Mouse (Mus musculus) midbrain, embryonic 14.5 days (tissue): ENCODE results near the gene Gatd1. TPM values are rescaled to one million over a fixed set of nuclear protein-coding genes. Genes with fewer than 3 reads are reported as not detected.

Experiments used
- ATAC-seq: fragments of 200-750 bp; cut with Nextera tagmentation; 2 replicates; pipeline ENCODE4 v1.8.0; 2017; ENCODE audit warnings: moderate number of reproducible peaks, moderate library complexity; ENCODE audit not compliant: low FRiP score, low TSS enrichment
- DNase-seq: peaks from one replicate; pipeline ENCODE4 v3.0.0-alpha.2; 2015
- H3K27ac ChIP-seq: fragments of 300-500 bp; sonication (generic); replicated peaks from 2 replicates; pipeline ENCODE4 v1.5.1; 2014; ENCODE audit warnings: mild to moderate bottlenecking, low read depth, low read length, moderate library complexity
- H3K27me3 ChIP-seq: fragments of 300-500 bp; sonication (generic); 2 replicates; pipeline ENCODE4 v1.6.1; 2014; ENCODE audit warnings: low read length, control low read depth, mixed read lengths; ENCODE audit not compliant: control insufficient read depth, insufficient read depth
- H3K36me3 ChIP-seq: fragments of 300-500 bp; sonication (generic); 2 replicates; pipeline ENCODE4 v1.6.1; 2014; ENCODE audit warnings: low read length, control low read depth; ENCODE audit not compliant: control insufficient read depth, insufficient read depth
- H3K4me1 ChIP-seq: fragments of 300-500 bp; sonication (generic); 2 replicates; pipeline ENCODE4 v1.6.1; 2014; ENCODE audit warnings: mild to moderate bottlenecking, antibody characterized with exemption, low read length, control low read depth; ENCODE audit not compliant: control insufficient read depth, insufficient read depth
- H3K4me2 ChIP-seq: fragments of 300-500 bp; sonication (generic); 2 replicates; pipeline ENCODE4 v1.6.1; 2014; ENCODE audit warnings: mild to moderate bottlenecking, low read length, moderate library complexity
- H3K4me3 ChIP-seq: fragments of 300-500 bp; sonication (generic); replicated peaks from 2 replicates; pipeline ENCODE4 v1.5.1; 2014; ENCODE audit warnings: low read depth, low read length
- H3K9ac ChIP-seq: fragments of 300-500 bp; sonication (generic); replicated peaks from 2 replicates; pipeline ENCODE4 v1.6.1; 2014; ENCODE audit warnings: mild to moderate bottlenecking, low read length, moderate library complexity
- H3K9me3 ChIP-seq: fragments of 300-500 bp; sonication (generic); 2 replicates; pipeline ENCODE4 v1.6.1; 2016; ENCODE audit warnings: low read length, control low read depth, mixed read lengths; ENCODE audit not compliant: control insufficient read depth
- WGBS: fragments of 180-500 bp; shearing (Covaris S2); extraction: QIAGEN DNeasy Blood & Tissue Kit; methylation state at CpG from one replicate; pipeline ENCODE4 v1.1.7; 2014; 5-methylcytosine and 5-hydroxymethylcytosine counted together
- polyA plus RNA-seq: library from polyadenylated mRNA; unstranded; fragments of >200 nt; fragmentation: Nextera tagmentation; extraction: Ambion mirVana; gene quantifications from 2 replicates; pipeline ENCODE4 v1.2.1, GENCODE M21; 2014

Gatd1 gene
- polyA plus RNA-seq, 1 experiment from 2014 or later = 49.3 TPM

DNA sequence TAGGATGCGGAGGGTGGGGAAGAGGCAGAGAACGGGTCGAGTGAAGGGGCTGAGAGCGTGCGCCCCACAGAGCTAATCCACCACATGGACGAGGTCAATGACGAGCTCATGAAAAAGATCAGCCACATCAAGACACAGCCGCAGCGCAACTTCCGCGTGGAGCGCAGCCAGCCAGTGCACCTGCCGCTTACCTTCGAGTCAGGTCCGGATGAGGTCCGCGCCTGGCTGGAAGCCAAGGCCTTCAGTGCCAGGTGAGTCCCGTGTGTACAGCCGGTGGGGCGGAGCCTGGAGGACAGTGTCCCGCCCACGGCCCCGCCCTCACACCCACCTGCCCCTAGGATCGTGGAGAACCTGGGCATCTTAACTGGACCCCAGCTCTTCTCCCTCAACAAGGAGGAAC, 52.4 kb downstream of the Gatd1 start:
- no peak overlapping the region for H3K9ac ChIP-seq
- WGBS = 14% methylated on average over 24 of the region's 24 CpGs
- no peak overlapping the region for H3K4me2 ChIP-seq
- H3K27me3 ChIP-seq = no peaks in the 10 kb centered on the region; the same call in 1 of the 2 replicates
- no peaks in the 10 kb centered on the region for H3K9me3 ChIP-seq
- ATAC-seq (no peak), DNase-seq (peak; percentile 9)
- H3K27ac ChIP-seq = no peak overlapping the region
- no peaks in the 10 kb centered on the region for H3K4me1 ChIP-seq
- H3K36me3 ChIP-seq = no peaks in the 10 kb centered on the region
- no peak overlapping the region for H3K4me3 ChIP-seq

Other genes with a start within 250 kb of the Gatd1 start
- gene Rnh1, start 241.3 kb downstream of the Gatd1 start, polyA plus RNA-seq = 39.3 and 39.7 TPM in 2 replicates
- 125 and 176 TPM in 2 replicates for gene Hras, start 220.1 kb downstream of the Gatd1 start, polyA plus RNA-seq
- gene Lrrc56, start 220.0 kb downstream of the Gatd1 start, polyA plus RNA-seq = 9.0 and 9.8 TPM in 2 replicates
- 0.88 and 1.1 TPM in 2 replicates for gene Lmntd2, start 200.1 kb downstream of the Gatd1 start, polyA plus RNA-seq
- gene Rassf7, start 198.3 kb downstream of the Gatd1 start, polyA plus RNA-seq = 25.9 and 27.2 TPM in 2 replicates
- 60.1 and 77.5 TPM in 2 replicates for gene Phrf1, start 185.4 kb downstream of the Gatd1 start, polyA plus RNA-seq
- gene Irf7, start 147.7 kb downstream of the Gatd1 start, polyA plus RNA-seq = 1.1 and 9.2 TPM in 2 replicates
- gene Cdhr5, start 137.3 kb downstream of the Gatd1 start, polyA plus RNA-seq = not detected in 2 replicates
- gene Sct, start 135.0 kb downstream of the Gatd1 start, polyA plus RNA-seq = 0.49 and 1.3 TPM in 2 replicates
- 0.53 and 0.54 TPM in 2 replicates for gene Drd4, start 122.1 kb downstream of the Gatd1 start, polyA plus RNA-seq
- 180 and 207 TPM in 2 replicates for gene Deaf1, start 86.4 kb downstream of the Gatd1 start, polyA plus RNA-seq
- 38.6 and 48.9 TPM in 2 replicates for gene Tmem80, start 86.4 kb downstream of the Gatd1 start, polyA plus RNA-seq
- gene Eps8l2, start 75.3 kb downstream of the Gatd1 start, polyA plus RNA-seq = 0.19 and 0.50 TPM in 2 replicates
- 312 and 318 TPM in 2 replicates for gene Taldo1, start 21.9 kb downstream of the Gatd1 start, polyA plus RNA-seq
- gene Cend1, start 15.4 kb upstream of the Gatd1 start, polyA plus RNA-seq = 25.7 and 79.2 TPM in 2 replicates
- 82.9 and 84.3 TPM in 2 replicates for gene Slc25a22, start 23.8 kb upstream of the Gatd1 start, polyA plus RNA-seq
- gene Pidd1, start 29.9 kb upstream of the Gatd1 start, polyA plus RNA-seq = 2.3 and 3.6 TPM in 2 replicates
- gene Rplp2, start 33.2 kb upstream of the Gatd1 start, polyA plus RNA-seq = 772 and 804 TPM in 2 replicates
- gene Pnpla2, start 41.1 kb upstream of the Gatd1 start, polyA plus RNA-seq = 15.8 and 15.9 TPM in 2 replicates
- gene Cracr2b, start 47.0 kb upstream of the Gatd1 start, polyA plus RNA-seq = 3.8 and 4.6 TPM in 2 replicates
- gene Cd151, start 53.3 kb upstream of the Gatd1 start, polyA plus RNA-seq = 43.8 and 44.1 TPM in 2 replicates
- gene Polr2l, start 61.0 kb upstream of the Gatd1 start, polyA plus RNA-seq = 75.1 and 93.3 TPM in 2 replicates
- 35.2 and 36.4 TPM in 2 replicates for gene Tspan4, start 61.1 kb upstream of the Gatd1 start, polyA plus RNA-seq
- gene Chid1, start 125.7 kb upstream of the Gatd1 start, polyA plus RNA-seq = 37.9 and 40.2 TPM in 2 replicates
- 95.4 and 103 TPM in 2 replicates for gene Ap2a2, start 148.0 kb upstream of the Gatd1 start, polyA plus RNA-seq
- 0.15 and 0.29 TPM in 2 replicates for gene Muc6, start 241.2 kb upstream of the Gatd1 start, polyA plus RNA-seq